Mouse (Mus musculus) C2C12 (cell line): ENCODE data around the gene Sec16a.

Source experiments
- CTCF ChIP-seq: IDR thresholded peaks from one replicate; pipeline ENCODE4 v1.5.1; 2011; ENCODE audit not compliant: control insufficient read depth, insufficient read depth, insufficient read length
- MYOG ChIP-seq: IDR thresholded peaks from one replicate; pipeline ENCODE4 v1.6.1; 2011; ENCODE audit not compliant: control insufficient read depth, insufficient read length; ENCODE audit errors: extremely low read depth
- USF1 ChIP-seq: IDR thresholded peaks from one replicate; pipeline ENCODE4 v1.6.1; 2011; ENCODE audit warnings: low read depth, mild to moderate bottlenecking, control low read depth, moderate library complexity

- TF ChIP-seq USF1 (no peak), MYOG (no peak), CTCF (no peak)
These were observed 26.8 kb upstream of the Sec16a start for GRCm38 (mm10) chr2:26471652-26472285.
